Mouse (Mus musculus) embryo, embryonic 11.5 days (tissue): ENCODE measurements around the gene Cfap126.

Source experiments
- DNase-seq: peaks from one replicate; pipeline ENCODE4 v3.0.0-alpha.2; 2012; ENCODE audit warnings: low read depth, low spot score

Gene Cfap126

DNA sequence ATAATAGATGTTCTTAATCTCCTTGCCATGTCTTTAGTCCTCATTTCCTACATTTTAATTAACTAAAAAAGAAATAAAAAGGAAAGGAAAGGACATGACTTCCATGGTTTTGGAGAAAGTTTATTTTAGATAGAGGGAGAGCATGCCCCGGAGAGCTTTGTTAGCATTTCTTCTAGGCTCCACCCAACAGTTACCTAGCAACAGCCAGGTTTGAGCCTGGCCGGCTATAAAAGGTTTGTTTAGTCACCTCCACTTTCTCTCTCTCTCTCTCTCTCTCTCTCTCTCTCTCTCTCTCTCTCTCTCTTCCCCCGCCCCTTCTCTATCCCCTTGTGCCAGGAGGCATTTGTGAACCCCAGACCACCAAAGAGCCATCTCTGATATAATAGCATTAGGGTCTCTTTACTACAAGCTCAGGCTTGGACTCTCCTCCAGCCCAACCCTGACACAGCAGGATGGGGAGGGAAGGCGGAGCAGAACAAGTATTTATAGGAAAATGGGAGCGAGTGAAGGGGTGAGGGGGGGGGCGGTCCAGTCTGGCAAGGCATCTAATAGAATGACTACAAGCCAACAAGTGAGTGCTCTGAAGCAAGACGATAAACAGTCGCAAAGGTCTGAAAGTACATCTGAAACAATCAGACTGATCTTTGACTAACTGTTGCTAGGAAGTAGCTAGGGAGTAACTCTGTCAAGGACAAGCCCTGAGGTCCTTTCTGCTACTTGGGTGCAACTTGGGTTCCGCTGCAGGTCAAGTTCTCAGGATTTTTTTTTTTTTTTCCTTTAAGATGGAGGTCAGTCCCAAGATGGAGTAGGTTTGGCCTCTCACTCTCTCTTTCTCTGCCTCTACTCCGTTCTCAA lies 17.4 kb upstream of the Cfap126 start:
- DNase-seq = no peak

DNA sequence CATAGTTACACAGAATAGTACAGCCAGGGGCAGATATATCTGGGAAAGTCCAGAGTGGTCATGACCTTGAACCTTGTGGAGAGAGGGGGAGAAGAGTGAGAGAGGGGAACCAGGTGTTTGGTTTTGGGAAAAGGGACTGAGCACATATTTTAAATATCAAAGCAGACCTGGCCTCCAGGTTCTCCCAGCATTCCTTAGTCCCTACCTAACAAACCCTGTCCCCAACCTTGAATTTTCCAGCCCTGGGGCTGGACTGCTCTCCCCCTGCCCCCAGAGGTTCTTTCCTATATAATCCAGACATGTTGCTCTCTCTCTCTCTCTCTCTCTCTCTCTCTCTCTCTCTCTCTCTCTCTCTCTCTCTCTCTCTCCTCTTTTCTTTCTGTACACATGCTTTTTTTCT lies 16.6 kb upstream of the Cfap126 start:
- no peak for DNase-seq

- no peak for DNase-seq
Measured at GRCm38 (mm10) chr1:171097612-171098011, 16.1 kb upstream of the Cfap126 start.

DNA sequence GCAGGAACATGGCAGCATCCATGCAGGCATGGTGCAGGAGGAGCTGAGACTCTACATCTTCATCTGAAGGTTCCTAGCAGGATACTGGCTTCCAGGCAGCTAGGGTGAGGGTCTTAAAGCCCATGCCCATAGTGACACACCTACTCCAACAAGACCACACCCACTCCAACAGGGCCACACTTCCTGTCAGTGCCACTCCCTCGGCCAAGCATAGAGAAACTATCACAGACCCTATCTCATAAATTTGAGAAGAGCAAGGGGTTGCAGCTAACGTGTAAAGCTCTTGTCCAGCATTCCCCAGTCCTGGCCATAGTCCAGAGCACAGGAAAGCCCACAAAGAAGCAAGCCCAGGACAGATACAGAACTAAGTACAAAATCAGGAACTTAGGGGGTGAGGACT lies 12.7 kb upstream of the Cfap126 start:
- no peak for DNase-seq

DNA sequence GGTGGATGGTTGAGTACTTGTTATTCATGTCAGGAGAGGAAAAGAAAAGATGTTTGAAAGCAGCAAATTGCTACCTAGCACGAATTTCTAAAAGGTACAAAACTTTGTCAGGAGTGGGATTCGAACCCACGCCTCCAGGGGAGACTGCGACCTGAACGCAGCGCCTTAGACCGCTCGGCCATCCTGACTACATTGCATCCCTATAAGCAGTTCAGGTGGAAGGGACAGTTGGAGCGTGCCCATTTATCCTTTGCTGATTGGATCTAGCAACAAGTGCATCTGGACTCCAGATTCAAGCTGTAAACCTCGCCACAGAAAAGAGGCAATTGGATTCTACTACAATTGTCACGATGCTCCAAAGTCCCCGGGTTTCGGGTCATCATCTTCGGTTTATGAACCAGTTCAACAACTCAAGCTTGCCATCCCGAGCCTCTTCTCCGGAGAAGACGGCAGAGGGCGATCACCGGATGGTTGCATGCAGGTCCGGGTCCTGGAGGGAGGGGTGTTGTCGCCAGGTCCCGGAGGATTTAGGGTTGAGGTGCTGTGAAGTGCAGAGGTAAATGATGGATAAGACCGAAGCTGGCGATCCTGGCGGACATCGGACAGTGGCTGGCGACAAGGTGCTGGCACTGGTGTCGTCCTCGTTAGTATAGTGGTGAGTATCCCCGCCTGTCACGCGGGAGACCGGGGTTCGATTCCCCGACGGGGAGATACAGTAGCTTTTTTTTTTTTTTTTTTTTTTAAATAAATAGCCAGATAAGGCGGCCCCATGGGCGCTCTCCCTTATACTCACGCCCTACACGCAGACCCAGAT lies 11.8 kb upstream of the Cfap126 start:
- DNase-seq = peak; percentile 83

DNA sequence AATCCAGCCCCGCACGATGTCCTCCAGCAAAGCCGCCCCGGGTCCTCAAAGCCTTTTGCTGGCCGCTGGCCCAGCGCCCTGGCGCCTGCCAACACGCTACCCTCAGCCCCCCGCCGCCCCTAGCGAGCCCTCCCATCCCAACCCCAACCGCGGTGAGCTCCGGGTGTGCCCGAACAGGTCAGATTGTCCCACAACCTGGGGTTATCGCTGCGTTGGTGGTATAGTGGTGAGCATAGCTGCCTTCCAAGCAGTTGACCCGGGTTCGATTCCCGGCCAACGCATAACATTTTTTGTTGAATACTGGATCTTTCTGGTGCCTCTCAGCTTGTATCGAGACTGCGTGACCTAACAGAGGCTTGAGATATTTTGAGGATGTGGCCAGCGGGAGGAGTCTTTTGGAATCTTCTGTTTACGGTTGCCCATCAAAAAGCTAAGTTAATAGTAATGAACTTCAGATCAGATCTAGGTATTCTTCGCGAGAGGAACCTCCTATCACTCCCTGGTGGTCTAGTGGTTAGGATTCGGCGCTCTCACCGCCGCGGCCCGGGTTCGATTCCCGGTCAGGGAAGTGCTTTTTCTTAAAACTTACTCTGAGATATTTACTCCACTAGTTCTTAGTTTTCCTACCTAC lies 11.1 kb upstream of the Cfap126 start:
- DNase-seq = peak; percentile 72

DNA sequence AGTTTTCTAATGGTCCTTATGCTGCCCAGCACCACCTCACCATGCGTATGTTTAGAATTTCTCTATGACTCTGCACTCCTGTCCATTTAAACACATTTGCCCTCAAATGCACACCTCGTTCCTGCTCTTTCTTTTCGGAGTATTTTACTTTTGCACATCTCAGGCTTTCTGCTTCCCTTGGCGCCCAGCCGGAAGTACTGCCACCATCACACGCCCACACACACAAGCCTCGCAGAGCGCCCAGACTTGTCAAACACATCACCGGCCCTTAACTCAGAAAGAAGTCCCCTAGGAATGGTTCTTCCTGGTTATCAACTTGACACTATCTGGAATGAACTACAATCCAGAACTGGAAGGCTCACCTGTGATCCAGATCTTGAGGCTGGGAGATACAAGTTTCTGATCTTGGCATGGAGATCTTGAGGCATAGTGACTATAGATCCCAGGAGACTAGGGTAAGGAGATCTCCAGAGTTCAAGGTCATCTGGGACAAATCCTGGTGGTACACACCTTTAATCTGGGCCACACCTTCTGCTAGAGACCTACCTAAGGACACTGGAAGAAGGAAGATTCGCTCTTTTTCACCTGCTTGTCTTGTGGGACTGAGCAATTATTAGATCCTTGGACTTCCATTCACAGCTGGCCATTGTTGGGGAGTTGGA lies 10.4 kb upstream of the Cfap126 start:
- DNase-seq = no peak

GRCm38 (mm10) chr1:171105226-171105625 lies 8.5 kb upstream of the Cfap126 start:
- DNase-seq = no peak

DNA sequence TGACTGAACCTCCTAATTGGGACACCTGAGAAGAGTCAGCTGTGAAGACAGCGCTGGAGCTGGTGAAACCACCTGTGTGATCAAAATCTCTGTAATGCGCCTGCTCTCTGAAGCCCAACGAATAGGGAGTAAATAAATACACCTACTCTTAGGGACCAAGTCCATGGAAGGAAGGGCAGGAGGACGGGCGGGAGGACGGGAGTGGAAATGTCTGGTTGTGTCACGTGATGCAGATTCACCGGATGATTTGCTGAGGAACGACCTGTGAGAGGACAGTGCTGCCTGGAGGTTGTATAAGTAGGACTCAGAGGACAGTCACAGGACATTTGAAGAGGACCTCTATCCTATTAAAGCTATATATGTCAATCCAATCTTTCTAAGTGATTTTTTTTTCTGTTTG lies 4.1 kb upstream of the Cfap126 start:
- no peak for DNase-seq

- no peak for DNase-seq
Measured at GRCm38 (mm10) chr1:171110659-171111019, 3.1 kb upstream of the Cfap126 start.

GRCm38 (mm10) chr1:171111020-171111780 lies 2.5 kb upstream of the Cfap126 start:
- peak; percentile 86 for DNase-seq

DNA sequence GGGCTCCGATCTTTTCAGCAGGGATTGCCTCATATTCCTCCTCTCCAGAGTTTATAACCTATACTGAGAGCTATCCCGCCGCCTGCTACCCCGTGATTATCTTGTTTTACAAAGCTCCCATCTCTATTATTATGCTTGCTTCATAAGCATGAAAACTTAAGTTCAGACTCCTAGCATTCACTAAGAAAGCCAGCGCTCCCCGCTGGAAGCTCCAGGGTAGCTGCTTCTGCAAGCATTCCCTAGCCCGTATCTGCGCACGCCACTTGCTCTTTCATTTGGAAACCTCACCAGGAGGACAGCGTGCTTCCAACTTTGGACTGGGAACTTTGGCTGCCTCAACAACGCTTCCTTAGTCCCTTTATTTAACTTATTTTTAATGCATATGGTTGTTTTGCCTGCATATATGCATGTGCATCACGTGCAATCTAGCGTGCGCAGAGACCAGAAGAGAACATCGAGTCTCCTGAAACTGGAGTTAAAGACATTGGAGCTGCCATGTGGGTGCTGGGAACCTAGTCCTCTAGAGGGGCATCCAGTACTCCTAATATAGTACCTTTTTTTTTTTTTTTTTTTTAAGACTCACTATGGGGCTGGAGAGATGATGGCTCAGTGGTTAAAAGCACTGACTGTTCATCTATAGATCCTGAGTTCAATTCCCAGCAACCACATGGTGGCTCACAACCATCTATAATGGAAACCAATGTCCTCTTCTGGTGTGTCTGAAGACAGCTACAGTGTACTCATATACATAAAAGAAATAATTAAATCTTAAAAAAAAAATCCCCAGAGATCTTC lies 1.7 kb upstream of the Cfap126 start:
- DNase-seq = no peak

DNA sequence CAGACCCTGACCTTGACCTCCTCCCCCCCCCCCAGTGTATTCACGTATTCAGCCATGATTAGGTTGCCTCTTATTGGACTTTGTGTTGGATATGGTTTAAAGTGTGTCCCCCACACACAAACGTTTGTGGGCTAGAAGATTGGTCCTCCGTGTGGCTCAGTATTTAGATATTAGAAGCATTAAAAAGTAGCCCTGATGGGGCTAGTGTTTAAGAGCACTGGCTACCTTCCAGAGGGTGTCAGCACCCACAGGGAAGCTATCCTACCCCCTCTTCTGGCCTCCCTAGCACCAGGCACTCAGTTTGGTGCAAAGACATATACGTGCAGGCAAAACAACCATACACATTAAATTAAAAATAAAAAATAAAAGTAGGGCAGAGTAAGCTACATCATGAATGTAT lies 732 bp upstream of the Cfap126 start:
- no peak for DNase-seq

- DNase-seq = no peak
Measured at GRCm38 (mm10) chr1:171116280-171116679, 2.6 kb downstream of the Cfap126 start.

- DNase-seq = peak; percentile 69
Measured at GRCm38 (mm10) chr1:171118269-171118684, 4.6 kb downstream of the Cfap126 start.

DNA sequence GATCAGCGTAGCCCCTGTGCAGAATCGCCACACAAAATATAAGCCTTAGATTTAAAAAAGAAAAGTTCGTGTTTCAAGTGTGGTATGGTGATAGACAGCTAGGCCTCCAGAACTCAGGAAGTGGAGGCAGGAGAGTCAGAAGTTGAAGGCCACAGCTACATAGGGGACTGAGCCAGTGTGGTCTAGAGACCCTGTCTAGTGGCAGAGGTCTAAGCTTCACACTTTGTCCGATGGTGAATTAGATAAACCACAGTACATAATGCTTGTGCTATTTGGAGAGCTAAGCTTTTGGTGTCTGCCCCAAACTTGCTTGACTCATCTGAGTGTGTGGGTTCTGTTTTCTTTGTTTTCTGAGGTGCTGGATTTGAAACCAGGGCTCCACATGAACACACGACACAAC lies 5.3 kb downstream of the Cfap126 start:
- DNase-seq = no peak

- no peak for DNase-seq
Measured at GRCm38 (mm10) chr1:171119405-171119804, 5.7 kb downstream of the Cfap126 start.

DNA sequence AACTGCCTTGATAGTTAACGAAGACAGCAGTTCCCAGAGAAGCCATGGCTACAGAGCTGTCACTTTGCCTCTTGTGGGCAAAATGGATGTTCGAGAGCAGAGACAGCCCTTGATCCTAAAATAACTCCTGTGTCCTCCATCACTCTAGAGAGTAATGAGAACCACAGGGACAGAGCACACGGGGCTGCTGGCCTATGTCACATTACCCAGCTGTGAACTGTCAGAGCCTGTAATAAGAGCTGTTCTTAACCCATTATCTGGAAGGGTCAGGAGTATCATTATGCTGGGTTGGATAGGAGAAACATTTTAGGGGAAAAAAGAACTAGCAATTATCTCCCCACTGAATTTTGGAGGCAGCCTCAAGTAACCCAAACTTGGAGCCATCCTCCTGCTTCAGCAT lies 7.2 kb downstream of the Cfap126 start:
- DNase-seq = no peak

GRCm38 (mm10) chr1:171121839-171122238 lies 8.1 kb downstream of the Cfap126 start:
- DNase-seq = no peak

GRCm38 (mm10) chr1:171122932-171123331 lies 9.2 kb downstream of the Cfap126 start:
- no peak for DNase-seq
